Mouse (Mus musculus) heart, postnatal 0 days (tissue): ENCODE results near the gene Map7d1. TPM values are rescaled to one million over a fixed set of nuclear protein-coding genes. Genes with fewer than 3 reads are reported as not detected.
A peak's percentile ranks its signal among the peaks of the same experiment; 100 is the strongest.

ENCODE experiments used
- ATAC-seq: fragments of 200-750 bp; cut with Nextera tagmentation; 2 replicates; pipeline ENCODE4 v1.8.0; 2017; ENCODE audit warnings: low read depth, moderate number of reproducible peaks, moderate library complexity; ENCODE audit not compliant: insufficient read depth
- DNase-seq: peaks from one replicate; pipeline ENCODE4 v3.0.0-alpha.2; 2016; ENCODE audit warnings: low spot score
- H3K27ac ChIP-seq: fragments of 300-500 bp; sonication (generic); 2 replicates; pipeline ENCODE4 v1.5.1; 2014; ENCODE audit warnings: low read depth, mild to moderate bottlenecking
- H3K27me3 ChIP-seq: fragments of 300-500 bp; sonication (generic); 2 replicates; pipeline ENCODE4 v1.6.1; 2014; ENCODE audit warnings: low read length, mixed read lengths; ENCODE audit not compliant: control insufficient read depth, insufficient read depth
- H3K36me3 ChIP-seq: fragments of 300-500 bp; sonication (generic); replicated peaks from 2 replicates; pipeline ENCODE4 v1.6.1; 2014; ENCODE audit warnings: low read length, mixed read lengths; ENCODE audit not compliant: control insufficient read depth, insufficient read depth
- H3K4me1 ChIP-seq: fragments of 300-500 bp; sonication (generic); 2 replicates; pipeline ENCODE4 v1.6.1; 2014; ENCODE audit warnings: antibody characterized with exemption; ENCODE audit not compliant: control insufficient read depth, insufficient read depth
- H3K4me2 ChIP-seq: fragments of 300-500 bp; sonication (generic); 2 replicates; pipeline ENCODE4 v1.6.1; 2014; ENCODE audit warnings: low read depth, mild to moderate bottlenecking, low read length, moderate library complexity
- H3K4me3 ChIP-seq: fragments of 300-500 bp; sonication (generic); 2 replicates; pipeline ENCODE4 v1.5.1; 2014; ENCODE audit warnings: low read depth, low read length
- H3K9ac ChIP-seq: fragments of 300-500 bp; sonication (generic); replicated peaks from 2 replicates; pipeline ENCODE4 v1.6.1; 2014; ENCODE audit warnings: low read depth, low read length, mixed read lengths
- H3K9me3 ChIP-seq: fragments of 300-500 bp; sonication (generic); replicated peaks from 2 replicates; pipeline ENCODE4 v1.6.1; 2016; ENCODE audit warnings: low read length; ENCODE audit not compliant: control insufficient read depth
- CTCF ChIP-seq: IDR thresholded peaks from 2 replicates; pipeline ENCODE4 v1.5.1; 2016; ENCODE audit warnings: antibody characterized with exemption, control low read depth, low read depth
- EP300 ChIP-seq: IDR thresholded peaks from 2 replicates; pipeline ENCODE4 v1.6.1; 2016; ENCODE audit warnings: antibody characterized with exemption, low read depth
- WGBS: fragments of 180-500 bp; shearing (Covaris S2); extraction: QIAGEN DNeasy Blood & Tissue Kit; methylation state at CpG from one replicate; pipeline ENCODE4 v1.1.7; 2014; 5-methylcytosine and 5-hydroxymethylcytosine counted together
- polyA plus RNA-seq: library from polyadenylated mRNA; unstranded; fragments of >200 nt; fragmentation: Nextera tagmentation; extraction: Ambion mirVana; gene quantifications from 2 replicates; pipeline ENCODE4 v1.2.1, GENCODE M21; 2015
- total RNA-seq: library from RNA; depleted of rRNA; stranded (reverse); fragments of >200 nt; gene quantifications from 2 replicates; pipeline ENCODE4 v1.2.3, GENCODE M21; 2014; ENCODE audit warnings: low replicate concordance

Map7d1 gene
- total and polyA plus RNA-seq, 2 experiments from 2014 or later, result 37.5 to 75.0 TPM

DNA sequence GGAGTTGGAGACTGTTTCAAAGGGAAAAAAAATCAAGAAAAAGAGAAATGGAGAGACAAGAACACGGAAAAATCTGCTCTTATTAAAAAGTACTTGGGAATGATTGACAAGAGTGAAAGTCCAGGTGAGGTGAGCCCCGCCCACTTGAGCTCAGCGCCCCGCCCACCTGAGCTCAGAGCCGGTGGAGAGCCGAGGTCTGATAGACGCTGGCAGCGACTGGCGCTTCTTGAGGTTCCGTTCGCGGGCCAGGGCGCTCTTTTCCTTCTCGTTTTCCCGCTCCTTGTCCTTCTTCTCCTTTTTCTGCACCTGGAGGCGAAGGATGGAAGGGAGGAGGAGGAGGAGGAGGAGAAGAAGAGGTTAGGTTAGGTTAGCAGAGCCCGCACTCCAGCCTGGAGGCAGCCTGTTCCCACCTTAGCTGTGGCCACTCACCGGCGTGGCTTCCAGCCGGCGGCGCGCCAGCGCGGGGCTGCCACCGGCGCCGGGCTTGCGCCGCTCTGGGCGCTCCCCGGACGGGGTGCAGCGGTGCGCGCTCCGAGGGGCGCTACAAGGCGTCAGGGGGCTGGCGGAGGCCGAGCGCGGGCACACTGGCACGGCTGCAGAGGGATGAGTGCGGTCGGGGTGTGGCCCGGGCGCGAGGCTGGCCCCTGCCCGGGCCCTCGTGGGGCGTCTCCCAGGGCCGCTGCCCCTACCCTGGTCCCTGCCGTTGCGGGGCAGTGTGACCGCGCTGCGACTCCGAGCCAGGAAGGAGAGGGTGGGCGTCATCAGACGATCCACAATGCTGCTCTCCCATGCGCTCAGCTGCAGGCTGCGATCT, 19.5 kb downstream of the Map7d1 start:
- Histone ChIP-seq H3K27me3 (no peaks in the 10 kb centered on the region), H3K4me2 (peak overlapping the region; percentile 28; the same call in 1 of the 2 replicates), H3K9ac (no peak overlapping the region), H3K9me3 (no peaks in the 10 kb centered on the region), H3K4me1 (peaks cover 20% of the 10 kb centered on the region), H3K27ac (peak overlapping the region; percentile 88), H3K36me3 (peaks cover 87% of the 10 kb centered on the region), H3K4me3 (no peak overlapping the region)
- 45% methylated on average over 61 of the region's 63 CpGs for WGBS
- ATAC-seq (peak; percentile 5; the same call in 1 of the 2 replicates), DNase-seq (no peak)
- TF ChIP-seq EP300 (no peak), CTCF (no peak)

DNA sequence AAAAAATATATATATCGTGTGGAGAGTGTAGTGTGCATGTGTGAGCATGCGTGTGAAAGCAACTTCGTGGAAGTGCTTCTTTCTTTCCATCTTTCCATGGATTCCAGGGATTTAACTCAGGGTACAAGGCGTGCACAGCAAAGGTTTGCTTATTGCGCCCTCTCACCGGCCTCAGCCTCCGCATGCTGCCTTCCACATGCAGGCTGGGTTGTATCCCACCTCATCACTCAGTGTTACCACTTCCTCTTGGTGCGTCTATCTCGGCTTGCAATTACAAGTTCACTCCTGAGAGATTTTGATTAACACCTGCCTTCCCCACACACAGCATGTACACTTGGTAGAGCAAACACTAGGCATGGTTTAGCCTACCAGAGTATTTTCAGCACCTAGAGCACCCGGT, 21.0 kb downstream of the Map7d1 start:
- WGBS, result 87% methylated on average over 10 of the region's 10 CpGs
- no peak for ATAC-seq
- DNase-seq, result no peak
- Histone ChIP-seq H3K9me3 (no peaks in the 10 kb centered on the region), H3K4me1 (peaks cover 19% of the 10 kb centered on the region), H3K27ac (no peak overlapping the region), H3K4me2 (no peak overlapping the region), H3K27me3 (no peaks in the 10 kb centered on the region), H3K36me3 (peaks cover 86% of the 10 kb centered on the region), H3K4me3 (no peak overlapping the region), H3K9ac (no peak overlapping the region)
- TF ChIP-seq CTCF (no peak), EP300 (no peak)

DNA sequence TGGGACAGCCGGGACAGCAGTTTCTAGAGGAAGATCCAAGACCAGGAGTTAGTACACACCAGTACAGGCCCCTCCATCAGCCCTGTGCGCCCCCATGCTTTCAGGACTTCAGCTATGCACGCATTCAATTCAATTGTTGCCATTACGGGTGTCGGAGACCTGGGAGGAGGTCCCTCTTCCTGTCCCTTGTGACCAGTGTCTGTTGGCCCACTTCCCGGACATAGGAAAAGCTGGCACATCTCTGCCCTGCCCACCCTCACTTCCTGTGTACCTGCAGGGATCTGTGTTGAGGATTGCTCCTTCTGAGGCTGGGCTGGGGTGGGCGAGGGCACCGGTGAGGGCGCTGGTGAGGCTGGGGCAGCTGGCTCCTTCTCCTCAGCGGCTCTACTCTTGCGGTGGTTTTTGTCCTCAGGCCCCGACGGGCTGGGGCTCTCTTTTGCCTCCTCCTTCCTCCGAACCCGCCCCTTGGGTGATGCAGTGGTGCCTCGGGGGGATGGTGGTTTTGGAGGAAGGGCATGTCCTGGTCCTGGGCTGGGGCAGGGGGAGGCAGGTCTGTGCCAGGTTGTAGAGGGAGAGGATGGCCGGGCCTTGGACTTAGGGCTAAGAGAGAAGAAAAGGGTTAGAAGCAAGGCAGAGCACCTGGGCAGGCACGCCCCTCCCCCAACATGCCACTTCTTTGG, 21.5 kb downstream of the Map7d1 start:
- ATAC-seq, result no peak
- H3K27ac ChIP-seq, result no peak overlapping the region

DNA sequence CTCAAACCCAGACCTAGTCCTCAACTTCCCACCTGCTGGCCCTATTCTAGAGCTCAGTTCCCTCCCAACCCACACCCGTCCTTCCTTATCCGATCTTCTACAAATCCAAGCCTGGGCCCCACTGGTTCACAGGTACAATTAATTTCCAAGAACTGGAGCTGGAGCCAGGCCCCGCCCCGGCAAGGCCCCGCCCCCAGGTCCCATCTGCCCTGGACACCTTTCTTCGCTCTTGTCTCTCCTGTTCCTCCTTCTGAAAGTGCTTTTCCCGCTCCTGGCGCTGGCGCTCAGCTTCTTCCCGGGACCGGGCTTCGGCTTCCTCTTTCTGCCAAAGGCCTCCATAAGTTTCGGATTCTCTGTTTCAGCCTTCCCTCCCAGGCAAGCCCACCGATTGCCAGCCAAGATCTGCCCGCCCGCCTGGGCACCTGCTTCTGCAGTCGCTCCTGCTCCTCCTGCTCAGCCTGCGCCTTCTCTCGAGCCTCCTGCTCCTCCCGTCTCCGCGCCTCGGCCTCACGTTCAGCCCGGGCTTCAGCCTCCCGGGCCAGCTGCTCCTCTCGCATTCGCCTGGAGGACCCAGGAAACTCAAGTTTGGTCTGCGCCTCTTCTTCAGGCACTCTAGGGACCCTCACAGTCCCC, 22.4 kb downstream of the Map7d1 start:
- no peak overlapping the region for H3K9ac ChIP-seq
- no peak for TF ChIP-seq CTCF
- no peak for TF ChIP-seq EP300
- no peak overlapping the region for H3K27ac ChIP-seq
- H3K4me2 ChIP-seq, result no peak overlapping the region
- H3K4me1 ChIP-seq, result peaks cover 18% of the 10 kb centered on the region
- H3K36me3 ChIP-seq, result peaks cover 72% of the 10 kb centered on the region
- ATAC-seq, result no peak
- no peak overlapping the region for H3K4me3 ChIP-seq
- WGBS, result 93% methylated on average over 29 of the region's 29 CpGs
- DNase-seq, result no peak
- H3K27me3 ChIP-seq, result no peaks in the 10 kb centered on the region
- no peaks in the 10 kb centered on the region for H3K9me3 ChIP-seq

More for the DNA sequence above, 21.5 kb downstream of the Map7d1 start:
- H3K9me3 ChIP-seq, result no peaks in the 10 kb centered on the region
- peaks cover 19% of the 10 kb centered on the region for H3K4me1 ChIP-seq
- no peak overlapping the region for H3K4me2 ChIP-seq
- no peak for TF ChIP-seq CTCF
- TF ChIP-seq EP300, result no peak
- DNase-seq, result no peak
- no peak overlapping the region for H3K9ac ChIP-seq
- no peak overlapping the region for H3K4me3 ChIP-seq
- H3K36me3 ChIP-seq, result peaks cover 81% of the 10 kb centered on the region
- 76% methylated on average over 18 of the region's 18 CpGs for WGBS
- H3K27me3 ChIP-seq, result no peaks in the 10 kb centered on the region

DNA sequence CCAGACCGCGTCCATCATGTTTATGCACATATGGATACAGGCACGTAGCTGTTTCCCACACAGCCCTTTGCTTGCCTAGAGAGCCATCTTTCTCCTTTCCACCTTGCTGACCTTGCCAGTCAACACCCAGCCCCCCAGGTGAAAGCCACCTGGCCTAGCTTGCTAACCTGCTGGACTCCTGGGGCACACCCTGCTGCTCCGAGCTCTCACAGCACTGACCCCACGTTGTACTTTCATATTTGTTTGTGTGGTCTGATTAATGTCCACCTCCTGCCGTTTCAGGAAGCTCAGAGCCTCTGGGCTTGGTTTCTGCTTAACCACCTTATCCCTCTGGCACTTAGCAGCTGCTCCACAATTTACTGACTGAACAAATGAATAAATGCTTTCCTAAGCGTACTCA, 26.2 kb downstream of the Map7d1 start:
- TF ChIP-seq EP300 (no peak), CTCF (no peak)
- 70% methylated on average over 7 of the region's 7 CpGs for WGBS
- no peaks in the 10 kb centered on the region for H3K4me1 ChIP-seq
- no peak overlapping the region for H3K4me3 ChIP-seq
- peaks cover 46% of the 10 kb centered on the region for H3K36me3 ChIP-seq
- ATAC-seq (no peak), DNase-seq (no peak)
- no peak overlapping the region for H3K27ac ChIP-seq
- H3K9ac ChIP-seq, result no peak overlapping the region
- H3K9me3 ChIP-seq, result no peaks in the 10 kb centered on the region
- no peak overlapping the region for H3K4me2 ChIP-seq
- no peaks in the 10 kb centered on the region for H3K27me3 ChIP-seq
